Mouse (Mus musculus): Measurements from ENCODE around the gene Acot8. TPM values are rescaled to one million over a fixed set of nuclear protein-coding genes. Genes with fewer than 3 reads are reported as not detected.

The Acot8 gene
- polyA plus RNA-seq, 1 experiment from 2014 or later = 23.6 TPM

DNA sequence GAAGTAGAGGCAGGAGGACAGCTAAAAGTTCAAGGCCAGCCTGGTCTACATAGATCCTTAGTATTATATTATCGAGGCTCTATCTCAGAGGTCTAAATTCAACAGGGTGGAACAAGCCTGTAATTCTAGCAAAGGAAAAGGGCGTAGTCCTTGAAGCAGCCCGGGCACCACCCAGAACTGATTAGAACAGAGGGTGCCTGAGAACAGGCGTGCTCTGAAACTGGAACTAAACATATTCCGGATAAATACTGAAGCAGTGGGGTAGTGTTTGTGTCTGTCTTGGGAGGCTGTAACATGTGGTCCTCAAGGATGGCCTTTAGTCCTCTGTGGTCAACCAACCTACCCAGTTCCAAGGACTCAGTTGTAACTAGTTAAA lies 30.7 kb downstream of the Acot8 start:
- H3K4me2 ChIP-seq = peak overlapping the region; percentile 47
- peaks cover 27% of the 10 kb centered on the region for H3K4me1 ChIP-seq (replicated peaks; ENCODE audit: control insufficient read depth, insufficient read depth, low read length)
- 52% methylated on average over 5 of the region's 5 CpGs for WGBS
- peak overlapping the region; percentile 71; the same call in 1 of the 2 replicates for H3K27ac ChIP-seq (ENCODE audit: low read depth, low read length)
- DNase-seq (ENCODE audit: low spot score) (no peak), ATAC-seq (replicated peaks; ENCODE audit: low FRiP score) (peak; percentile 66)
- H3K9ac ChIP-seq (ENCODE audit: low read depth, low read length) = no peak overlapping the region
- peaks cover 24% of the 10 kb centered on the region for H3K27me3 ChIP-seq (replicated peaks; ENCODE audit: control insufficient read depth, insufficient read depth, low read length)
- peaks cover 19% of the 10 kb centered on the region for H3K36me3 ChIP-seq (ENCODE audit: control insufficient read depth, insufficient read depth, low read length)
- H3K9me3 ChIP-seq (ENCODE audit: control insufficient read depth, low read length) = no peaks in the 10 kb centered on the region
- no peak overlapping the region for H3K4me3 ChIP-seq (ENCODE audit: low read depth, low read length)

DNA sequence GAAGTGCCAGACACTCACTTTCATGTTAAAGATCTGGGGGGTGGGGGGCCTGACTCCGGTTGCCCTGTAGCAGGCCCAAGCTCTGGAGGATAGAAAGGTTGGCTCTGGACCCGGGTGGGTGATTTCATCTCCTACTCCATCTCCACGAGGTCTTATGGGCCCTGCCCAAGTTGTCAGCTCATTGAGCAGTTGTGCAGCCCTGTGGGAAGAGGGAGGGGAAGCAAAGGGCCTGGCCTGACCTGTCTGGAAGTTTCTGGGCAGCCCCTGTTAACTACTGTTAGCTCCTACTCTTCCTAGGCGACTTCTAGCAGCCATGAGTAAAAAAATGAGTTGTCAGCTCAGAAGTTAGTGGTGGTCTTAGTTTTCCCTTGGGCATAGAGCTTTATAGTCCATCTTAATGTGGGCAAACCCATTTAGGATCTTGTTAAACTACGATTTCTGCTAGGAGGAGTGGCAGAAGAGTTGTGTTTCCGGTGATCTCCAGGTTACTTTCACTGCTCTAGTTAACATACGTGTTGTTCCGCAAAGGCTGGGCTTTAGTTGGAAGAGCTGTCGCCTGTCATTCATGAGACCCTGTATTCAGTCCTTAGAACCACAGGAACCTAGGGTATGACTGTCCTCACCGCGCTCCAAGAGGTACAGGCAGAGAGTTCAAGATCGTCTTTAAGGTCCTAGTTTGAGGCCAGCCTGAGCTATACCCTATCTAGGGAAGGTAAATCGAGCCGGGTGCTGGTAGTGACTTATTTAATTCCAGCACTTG lies 31.3 kb downstream of the Acot8 start:
- Histone ChIP-seq H3K9ac (ENCODE audit: low read depth, low read length) (no peak overlapping the region), H3K4me3 (ENCODE audit: low read depth, low read length) (no peak overlapping the region), H3K27me3 (replicated peaks; ENCODE audit: control insufficient read depth, insufficient read depth, low read length) (peaks cover 22% of the 10 kb centered on the region), H3K4me1 (replicated peaks; ENCODE audit: control insufficient read depth, insufficient read depth, low read length) (peaks cover 27% of the 10 kb centered on the region), H3K36me3 (ENCODE audit: control insufficient read depth, insufficient read depth, low read length) (peaks cover 19% of the 10 kb centered on the region), H3K4me2 (peak overlapping the region; percentile 32), H3K9me3 (ENCODE audit: control insufficient read depth, low read length) (no peaks in the 10 kb centered on the region), H3K27ac (ENCODE audit: low read depth, low read length) (peak overlapping the region; percentile 71)
- DNase-seq (ENCODE audit: low spot score) (no peak), ATAC-seq (replicated peaks; ENCODE audit: low FRiP score) (no peak)
- WGBS = 71% methylated on average over 14 of the region's 14 CpGs

DNA sequence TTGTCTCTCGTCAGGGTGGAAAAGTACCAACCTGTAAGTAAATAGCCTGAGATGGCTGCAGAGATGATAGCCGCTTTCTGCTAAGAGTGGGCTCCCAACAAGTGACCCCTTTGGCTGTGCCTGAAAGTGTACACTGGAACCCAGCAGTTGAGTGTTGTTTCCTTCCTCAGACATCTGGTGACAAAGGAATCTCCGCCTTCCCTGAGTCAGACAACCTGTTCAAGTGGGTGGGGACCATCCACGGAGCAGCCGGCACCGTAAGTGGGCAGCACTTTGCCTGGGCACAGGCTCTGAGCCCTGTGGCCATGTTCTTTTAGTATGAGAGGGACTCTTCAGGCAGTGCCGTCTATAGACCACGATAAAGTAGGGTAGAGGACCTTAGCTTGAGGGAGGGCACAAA lies 33.6 kb downstream of the Acot8 start:
- WGBS = 73% methylated on average over 8 of the region's 8 CpGs
- Histone ChIP-seq H3K27me3 (replicated peaks; ENCODE audit: control insufficient read depth, insufficient read depth, low read length) (no peaks in the 10 kb centered on the region), H3K9me3 (ENCODE audit: control insufficient read depth, low read length) (no peaks in the 10 kb centered on the region), H3K9ac (ENCODE audit: low read depth, low read length) (peak overlapping the region; percentile 92), H3K4me2 (peak overlapping the region; percentile 98), H3K36me3 (ENCODE audit: control insufficient read depth, insufficient read depth, low read length) (peaks cover 25% of the 10 kb centered on the region), H3K27ac (ENCODE audit: low read depth, low read length) (0 out of 2 replicates have a peak overlapping the region, but pooled peaks have one; percentile 67), H3K4me3 (ENCODE audit: low read depth, low read length) (peak overlapping the region; percentile 92), H3K4me1 (replicated peaks; ENCODE audit: control insufficient read depth, insufficient read depth, low read length) (peaks cover 27% of the 10 kb centered on the region)
- DNase-seq (ENCODE audit: low spot score) (no peak), ATAC-seq (replicated peaks; ENCODE audit: low FRiP score) (no peak)

DNA sequence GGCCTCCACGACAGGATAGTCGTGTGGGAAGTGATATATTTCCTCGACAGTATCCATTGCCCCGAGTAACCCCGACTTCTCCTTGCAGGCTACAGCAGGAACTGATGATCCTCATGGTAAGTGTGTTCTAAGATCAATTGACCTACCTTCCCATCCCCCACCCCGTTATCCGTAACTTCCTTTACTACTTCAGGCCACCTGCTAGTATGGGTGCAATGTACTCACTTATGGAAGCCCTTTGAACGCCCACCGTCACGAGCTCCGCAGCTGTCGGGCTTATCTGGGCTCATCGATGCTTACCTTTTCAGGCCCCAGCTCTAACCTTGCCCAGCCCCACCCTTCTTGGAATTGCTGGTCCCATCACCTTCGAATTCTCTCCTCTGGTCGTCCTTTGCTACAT lies 34.4 kb downstream of the Acot8 start:
- no peaks in the 10 kb centered on the region for H3K9me3 ChIP-seq (ENCODE audit: control insufficient read depth, low read length)
- H3K27ac ChIP-seq (ENCODE audit: low read depth, low read length) = peak overlapping the region; percentile 67
- H3K36me3 ChIP-seq (ENCODE audit: control insufficient read depth, insufficient read depth, low read length) = peaks cover 29% of the 10 kb centered on the region
- peak overlapping the region; percentile 92 for H3K9ac ChIP-seq (ENCODE audit: low read depth, low read length)
- no peak for DNase-seq (ENCODE audit: low spot score)
- H3K27me3 ChIP-seq (replicated peaks; ENCODE audit: control insufficient read depth, insufficient read depth, low read length) = no peaks in the 10 kb centered on the region
- H3K4me3 ChIP-seq (ENCODE audit: low read depth, low read length) = peak overlapping the region; percentile 92
- peak overlapping the region; percentile 98 for H3K4me2 ChIP-seq
- H3K4me1 ChIP-seq (replicated peaks; ENCODE audit: control insufficient read depth, insufficient read depth, low read length) = peaks cover 27% of the 10 kb centered on the region
- no peak for ATAC-seq (replicated peaks; ENCODE audit: low FRiP score)
- 2% methylated on average over 15 of the region's 15 CpGs for WGBS

GRCm38 (mm10) chr2:164769258-164770037 lies 35.2 kb downstream of the Acot8 start, which contains the start of gene Ube2c:
TSS of gene Ube2c (plus strand) at chr2:164769898.
- 1% methylated on average over 53 of the region's 53 CpGs for WGBS
- ATAC-seq (replicated peaks; ENCODE audit: low FRiP score) (peak; percentile 98), DNase-seq (ENCODE audit: low spot score) (peak; percentile 96)
- peak within 1 kb of the TSS; percentile 98 for H3K4me2 ChIP-seq
- peak within 1 kb of the TSS; percentile 92 for H3K9ac ChIP-seq (ENCODE audit: low read depth, low read length)
- peaks cover 29% of the 10 kb centered on the region for H3K36me3 ChIP-seq (ENCODE audit: control insufficient read depth, insufficient read depth, low read length)
- H3K4me1 ChIP-seq (replicated peaks; ENCODE audit: control insufficient read depth, insufficient read depth, low read length) = peaks cover 27% of the 10 kb centered on the region
- peak within 1 kb of the TSS; percentile 92 for H3K4me3 ChIP-seq (ENCODE audit: low read depth, low read length)
- peak within 1 kb of the TSS; percentile 79 for H3K27ac ChIP-seq (ENCODE audit: low read depth, low read length)
- no peaks in the 10 kb centered on the region for H3K27me3 ChIP-seq (replicated peaks; ENCODE audit: control insufficient read depth, insufficient read depth, low read length)
- H3K9me3 ChIP-seq (ENCODE audit: control insufficient read depth, low read length) = no peaks in the 10 kb centered on the region

DNA sequence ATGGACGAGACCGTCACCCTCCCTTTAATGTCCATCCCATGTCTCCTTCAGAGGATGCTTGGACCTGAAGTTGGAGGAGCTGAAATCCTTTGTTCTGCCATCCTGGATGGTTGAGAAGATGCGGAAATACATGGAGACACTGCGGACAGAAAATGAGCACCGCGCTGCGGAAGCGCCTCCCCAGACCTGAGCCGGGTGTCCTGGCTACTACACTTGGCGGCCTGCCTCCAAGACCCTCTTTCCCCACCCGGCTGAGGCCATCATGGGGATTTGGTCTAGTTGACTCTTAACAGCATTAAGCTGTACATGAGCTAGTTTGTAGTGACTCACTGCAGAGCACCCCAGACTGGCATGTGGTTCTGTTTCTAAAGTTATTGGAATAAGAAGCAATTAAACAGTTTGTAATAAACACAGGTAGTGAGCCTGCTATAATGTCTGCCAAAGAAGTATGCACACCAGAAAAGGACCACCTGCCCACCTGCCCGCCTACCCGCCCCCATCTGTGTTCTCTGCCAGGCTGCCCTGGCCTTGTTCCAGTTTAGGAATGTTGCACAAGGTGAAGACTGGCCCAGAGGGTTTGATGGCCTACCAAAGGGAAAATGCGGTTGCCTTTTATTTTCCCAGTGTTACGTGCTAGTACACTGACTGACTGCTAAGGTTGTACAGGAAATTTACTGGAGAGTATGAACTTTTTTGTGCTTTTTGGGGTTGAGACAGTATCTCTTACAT lies 36.7 kb downstream of the Acot8 start:
- WGBS = 95% methylated on average over 15 of the region's 15 CpGs

GRCm38 (mm10) chr2:164765841-164766240 lies 38.8 kb downstream of the Acot8 start:
- no peaks in the 10 kb centered on the region for H3K9me3 ChIP-seq (ENCODE audit: control insufficient read depth, low read length)
- 86% methylated on average over 3 of the region's 3 CpGs for WGBS
- no peak overlapping the region for H3K4me2 ChIP-seq
- peaks cover 14% of the 10 kb centered on the region for H3K4me1 ChIP-seq (replicated peaks; ENCODE audit: control insufficient read depth, insufficient read depth, low read length)
- no peak overlapping the region for H3K9ac ChIP-seq (ENCODE audit: low read depth, low read length)
- no peaks in the 10 kb centered on the region for H3K27me3 ChIP-seq (replicated peaks; ENCODE audit: control insufficient read depth, insufficient read depth, low read length)
- ATAC-seq (replicated peaks; ENCODE audit: low FRiP score) (no peak), DNase-seq (ENCODE audit: low spot score) (no peak)
- H3K4me3 ChIP-seq (ENCODE audit: low read depth, low read length) = no peak overlapping the region
- peaks cover 28% of the 10 kb centered on the region for H3K36me3 ChIP-seq (ENCODE audit: control insufficient read depth, insufficient read depth, low read length)
- H3K27ac ChIP-seq (ENCODE audit: low read depth, low read length) = no peak overlapping the region

More for the DNA sequence above, 36.7 kb downstream of the Acot8 start:
- H3K4me3 ChIP-seq (ENCODE audit: low read depth, low read length) = 0 out of 2 replicates have a peak overlapping the region, but pooled peaks have one; percentile 4
- peaks cover 19% of the 10 kb centered on the region for H3K4me1 ChIP-seq (replicated peaks; ENCODE audit: control insufficient read depth, insufficient read depth, low read length)
- H3K36me3 ChIP-seq (ENCODE audit: control insufficient read depth, insufficient read depth, low read length) = peaks cover 29% of the 10 kb centered on the region
- no peaks in the 10 kb centered on the region for H3K27me3 ChIP-seq (replicated peaks; ENCODE audit: control insufficient read depth, insufficient read depth, low read length)
- H3K9ac ChIP-seq (ENCODE audit: low read depth, low read length) = no peak overlapping the region
- H3K27ac ChIP-seq (ENCODE audit: low read depth, low read length) = no peak overlapping the region
- ATAC-seq (replicated peaks; ENCODE audit: low FRiP score) (no peak), DNase-seq (ENCODE audit: low spot score) (no peak)
- 0 out of 2 replicates have a peak overlapping the region, but pooled peaks have one; percentile 6 for H3K4me2 ChIP-seq
- no peaks in the 10 kb centered on the region for H3K9me3 ChIP-seq (ENCODE audit: control insufficient read depth, low read length)

DNA sequence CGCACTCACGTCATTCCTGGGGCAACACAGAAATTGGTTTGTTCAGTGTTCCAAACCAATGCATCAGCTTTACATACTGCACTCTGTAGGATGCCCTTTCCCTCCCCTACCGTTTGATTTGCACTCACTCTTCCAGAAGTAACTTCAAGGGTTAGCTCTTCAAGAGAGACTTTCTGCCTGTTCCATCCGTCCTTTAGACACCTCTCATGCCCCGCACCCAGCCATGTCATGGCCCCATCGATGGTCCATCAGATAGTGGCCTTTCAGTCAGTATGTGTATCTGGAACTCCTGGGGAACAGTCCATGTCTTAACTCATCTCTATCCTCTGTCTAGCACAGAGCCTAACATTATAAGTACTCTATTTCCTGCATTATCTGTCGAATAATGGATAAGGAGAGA lies 42.1 kb downstream of the Acot8 start:
- H3K36me3 ChIP-seq (ENCODE audit: control insufficient read depth, insufficient read depth, low read length) = peaks cover 35% of the 10 kb centered on the region
- H3K4me3 ChIP-seq (ENCODE audit: low read depth, low read length) = no peak overlapping the region
- no peaks in the 10 kb centered on the region for H3K9me3 ChIP-seq (ENCODE audit: control insufficient read depth, low read length)
- no peak for ATAC-seq (replicated peaks; ENCODE audit: low FRiP score)
- 84% methylated on average over 7 of the region's 7 CpGs for WGBS
- H3K27ac ChIP-seq (ENCODE audit: low read depth, low read length) = 0 out of 2 replicates have a peak overlapping the region, but pooled peaks have one; percentile 20
- H3K4me1 ChIP-seq (replicated peaks; ENCODE audit: control insufficient read depth, insufficient read depth, low read length) = peaks cover 34% of the 10 kb centered on the region
- no peak for DNase-seq (ENCODE audit: low spot score)
- no peak overlapping the region for H3K4me2 ChIP-seq
- no peaks in the 10 kb centered on the region for H3K27me3 ChIP-seq (replicated peaks; ENCODE audit: control insufficient read depth, insufficient read depth, low read length)
- no peak overlapping the region; the same call in 1 of the 2 replicates for H3K9ac ChIP-seq (ENCODE audit: low read depth, low read length)
